Mouse (Mus musculus) right cerebral cortex, postnatal 36 days (tissue): ENCODE data around the gene Gm27021.

Experiments used
- DNase-seq, 2 experiments: peaks; one replicate each; pipeline ENCODE4 v3.0.0; 2022; ENCODE audit warnings: low spot score in 2 of 2, mixed read lengths in 1 of 2

Gm27021 gene

DNA sequence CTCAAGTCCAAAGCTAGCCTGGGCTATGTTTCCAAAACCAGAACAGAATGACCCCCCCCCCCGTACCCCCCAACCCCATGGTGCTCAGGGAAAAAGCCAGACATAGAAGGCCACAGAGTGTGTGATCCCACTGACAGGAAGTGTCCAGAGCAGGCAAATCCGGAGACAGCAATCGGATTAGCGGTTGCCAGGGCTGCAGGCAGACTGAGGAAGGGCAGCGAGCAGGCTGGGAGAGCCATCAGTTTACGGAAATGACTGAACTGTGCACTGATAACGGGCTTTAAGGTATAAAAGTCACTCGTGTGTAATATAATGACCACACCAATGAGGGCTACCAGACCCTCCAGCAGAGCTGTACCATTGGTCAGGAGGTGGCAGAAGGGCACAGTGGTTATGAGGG is 26.6 kb downstream of the Gm27021 start:
- DNase-seq: no peak

DNA sequence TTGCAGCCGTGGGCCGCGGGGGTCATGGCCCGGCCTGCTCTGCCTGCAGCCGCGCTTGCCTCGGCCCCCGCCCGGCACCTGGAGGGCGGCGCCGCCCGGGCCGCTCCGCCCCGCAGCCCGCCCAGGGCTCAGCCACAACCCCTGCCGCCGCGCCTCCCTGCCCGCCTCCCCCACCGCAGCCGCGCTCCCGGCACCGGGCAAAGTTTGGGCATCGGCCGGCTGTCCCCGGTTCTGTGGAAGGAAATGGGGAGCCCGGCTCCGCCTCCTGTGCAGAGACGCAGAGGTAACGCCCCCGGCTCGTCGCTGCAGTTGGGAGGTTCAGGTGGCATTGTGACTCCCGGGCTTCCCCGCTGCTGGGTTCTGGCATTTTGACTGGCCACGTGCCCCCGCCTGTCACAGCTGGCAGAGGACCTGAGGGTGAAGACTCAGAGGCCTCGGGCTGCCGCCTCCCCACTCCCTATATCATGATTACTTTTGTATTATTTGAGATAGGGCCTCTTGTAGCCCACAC is 33.5 kb downstream of the Gm27021 start:
- DNase-seq: no peak

DNA sequence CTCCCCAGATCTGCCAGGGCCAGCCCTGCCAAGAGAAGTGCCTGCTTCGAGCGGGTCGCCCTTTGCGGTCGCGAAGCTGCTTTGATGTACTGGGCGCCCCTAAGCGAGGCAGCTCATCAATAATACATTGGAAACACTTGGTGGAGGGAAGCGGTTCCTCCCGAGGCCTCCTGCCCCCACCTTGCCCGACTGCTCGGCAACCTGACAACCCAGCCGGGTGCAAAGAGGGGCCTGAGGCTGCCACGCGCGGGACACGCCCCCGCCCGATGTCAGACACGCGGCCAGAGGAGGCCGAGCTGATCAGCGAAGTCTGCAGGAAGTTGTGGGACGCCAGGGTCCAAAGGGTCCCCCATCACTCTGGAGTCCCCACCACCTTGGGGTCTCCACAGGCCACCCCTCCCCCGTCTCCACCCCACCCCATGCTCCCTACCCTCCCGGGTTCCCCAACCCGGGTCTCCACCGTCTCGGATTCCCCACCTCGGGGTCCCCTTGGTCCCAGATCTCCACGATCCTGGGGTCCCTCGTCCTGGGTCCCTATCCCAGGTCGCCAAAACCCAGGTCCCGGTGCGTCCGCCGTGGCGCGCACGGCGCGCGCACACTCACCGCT is 34.1 kb downstream of the Gm27021 start:
- DNase-seq: no peak

DNA sequence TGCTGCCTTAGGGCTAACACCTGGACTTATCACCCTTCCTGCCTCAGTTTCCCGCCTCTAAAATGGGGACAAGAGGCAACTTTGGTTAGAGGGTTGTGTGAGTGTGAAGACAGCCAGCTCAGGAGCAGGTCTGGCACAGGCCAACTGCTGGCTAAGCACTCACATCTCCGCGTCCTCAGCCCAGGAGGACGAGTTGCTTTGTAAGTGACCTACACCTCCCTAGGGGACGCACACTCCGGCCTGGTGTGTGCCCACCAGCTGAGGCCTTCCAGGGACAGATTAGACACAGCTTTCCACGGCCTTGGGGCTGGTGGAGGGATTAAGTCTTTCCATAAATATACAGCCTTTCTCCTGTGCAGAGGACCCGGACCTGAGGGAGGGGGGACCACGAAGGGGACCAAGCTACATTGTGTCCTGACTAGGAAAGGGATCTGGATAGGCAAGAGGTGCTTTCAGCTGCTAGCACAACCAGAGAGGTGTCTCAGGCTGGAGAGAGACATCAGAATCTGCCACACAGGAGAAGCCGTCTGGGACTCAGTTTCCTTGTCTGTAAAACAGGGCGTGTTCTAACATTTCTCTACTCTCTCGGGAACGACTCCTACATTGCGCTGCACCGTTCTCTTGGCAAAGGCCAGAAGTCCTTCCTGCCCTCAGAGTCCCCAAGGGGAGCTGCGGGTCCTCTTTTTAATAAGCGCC is 34.8 kb downstream of the Gm27021 start:
- no peak for DNase-seq

DNA sequence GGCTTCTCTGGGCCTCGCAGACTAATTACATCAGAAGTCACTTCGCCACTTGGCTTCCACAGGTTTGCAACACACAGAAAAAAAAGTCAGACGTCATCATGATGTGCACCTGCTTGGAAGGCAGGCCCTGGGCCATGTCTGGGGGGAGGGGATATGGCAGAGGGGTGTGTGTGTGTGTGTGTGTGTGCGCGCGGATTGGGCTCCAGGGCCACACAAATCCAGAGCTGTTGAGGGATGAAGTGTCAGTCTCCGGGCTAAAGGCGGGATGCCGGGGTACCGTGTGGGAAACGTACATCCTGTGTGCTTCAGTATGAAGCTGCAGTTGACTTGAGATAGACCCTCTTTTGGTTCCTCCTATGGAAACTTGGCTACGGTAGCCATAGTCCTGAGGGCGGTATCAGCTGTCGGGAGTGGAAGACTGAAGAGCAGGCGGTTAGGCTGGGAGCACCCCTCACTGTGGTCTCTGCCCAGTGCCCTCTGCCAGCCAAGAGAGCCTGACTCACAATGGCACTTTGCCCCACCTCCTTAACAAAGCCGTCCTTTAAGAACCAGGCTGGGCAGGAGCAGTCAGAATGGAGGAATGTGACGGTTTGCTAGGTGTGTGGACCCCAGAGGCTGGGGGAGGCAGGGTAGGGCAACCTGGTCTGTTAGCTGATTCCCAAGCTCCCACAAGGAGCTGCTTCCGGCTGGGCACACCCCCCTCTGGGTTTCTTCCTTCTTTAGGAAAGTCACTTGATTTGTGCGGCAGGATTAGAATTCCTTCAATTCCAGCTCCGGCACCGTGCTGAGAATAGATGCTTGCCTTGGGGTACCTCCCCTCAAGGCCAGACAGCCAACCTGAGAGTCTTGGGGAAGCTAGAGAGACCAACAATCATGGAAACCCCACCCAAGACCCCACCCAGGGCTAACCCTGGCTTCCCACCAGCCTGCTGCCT is 36.2 kb downstream of the Gm27021 start:
- DNase-seq: no peak

DNA sequence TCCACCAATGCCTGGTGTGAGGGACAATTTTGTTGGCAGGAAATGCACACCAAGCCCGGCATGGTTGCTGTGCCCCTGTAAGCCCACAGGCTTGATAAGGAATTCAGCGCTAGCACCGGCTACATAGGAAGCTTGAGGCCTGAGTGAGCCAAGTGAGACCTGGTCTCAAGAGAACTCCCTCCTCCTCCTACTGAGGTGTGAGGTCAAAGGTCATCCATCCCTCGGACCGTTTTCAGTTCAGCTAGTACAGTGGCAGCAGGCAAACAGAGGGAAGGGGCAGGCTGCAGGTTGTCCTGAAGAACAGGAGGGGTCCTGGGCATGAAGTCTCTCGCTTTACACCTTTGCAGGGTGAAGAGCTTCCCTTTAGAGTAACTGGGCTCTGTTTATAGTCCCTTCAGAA is 37.0 kb downstream of the Gm27021 start:
- no peak for DNase-seq

DNA sequence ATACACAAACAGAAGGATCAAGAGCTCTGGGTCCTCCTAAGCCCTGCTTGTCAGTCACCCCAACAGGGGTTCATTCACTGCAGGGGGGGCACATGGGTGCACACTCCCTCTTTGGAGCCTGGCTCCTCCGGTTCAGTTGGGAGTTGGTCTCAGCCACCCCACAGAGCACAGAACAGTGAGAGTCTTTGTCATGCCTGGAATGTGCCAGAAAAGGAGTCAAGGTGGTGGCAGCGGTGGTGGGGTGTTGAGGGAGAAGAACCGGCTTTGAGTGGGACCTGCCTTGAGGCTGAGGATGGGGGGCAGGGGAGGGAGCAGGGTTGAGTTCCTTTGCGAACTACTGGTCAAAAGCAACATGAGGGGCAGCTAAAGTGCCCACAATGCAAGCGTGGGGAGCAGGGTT is 37.8 kb downstream of the Gm27021 start:
- DNase-seq: no peak

DNA sequence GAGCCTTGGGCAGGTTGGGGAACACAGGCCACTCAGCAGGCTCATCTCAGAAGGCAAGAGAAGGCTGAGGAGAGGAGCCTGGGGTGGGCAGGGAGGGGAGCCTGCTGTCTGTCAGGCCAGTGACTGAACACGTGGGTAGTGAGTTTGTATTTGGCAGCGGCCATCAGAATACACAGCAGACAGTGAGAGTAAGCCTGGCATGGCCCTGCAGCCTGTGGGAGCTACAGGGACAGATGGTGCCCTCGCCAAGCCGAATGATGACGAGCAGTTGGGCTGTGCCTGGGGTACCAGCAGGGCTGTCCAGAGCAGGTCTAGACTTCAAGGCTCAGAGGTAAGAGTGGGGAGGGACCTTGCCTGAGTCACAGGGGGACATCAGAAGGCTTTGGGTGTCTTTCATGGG is 40.6 kb downstream of the Gm27021 start:
- no peak for DNase-seq

DNA sequence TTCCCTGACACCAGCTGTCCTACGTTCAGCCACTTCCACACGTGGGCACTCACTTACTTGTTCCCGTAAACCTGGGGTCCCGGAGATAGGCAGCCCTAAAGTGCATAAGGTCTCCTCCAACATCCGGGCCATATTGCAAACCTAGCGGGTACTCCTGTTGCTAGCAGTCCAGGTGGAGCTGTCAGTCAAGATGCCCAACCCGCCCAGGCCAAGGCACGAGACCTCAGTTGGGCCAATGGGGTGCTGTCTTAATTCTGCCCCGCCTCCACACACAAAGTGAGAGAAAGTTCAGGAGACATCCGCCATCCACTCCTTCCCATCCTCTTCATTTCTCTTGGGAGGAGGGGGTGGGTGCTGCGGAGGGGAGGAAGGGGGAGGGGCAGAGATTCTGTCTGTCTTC is 41.4 kb downstream of the Gm27021 start:
- DNase-seq: no peak

DNA sequence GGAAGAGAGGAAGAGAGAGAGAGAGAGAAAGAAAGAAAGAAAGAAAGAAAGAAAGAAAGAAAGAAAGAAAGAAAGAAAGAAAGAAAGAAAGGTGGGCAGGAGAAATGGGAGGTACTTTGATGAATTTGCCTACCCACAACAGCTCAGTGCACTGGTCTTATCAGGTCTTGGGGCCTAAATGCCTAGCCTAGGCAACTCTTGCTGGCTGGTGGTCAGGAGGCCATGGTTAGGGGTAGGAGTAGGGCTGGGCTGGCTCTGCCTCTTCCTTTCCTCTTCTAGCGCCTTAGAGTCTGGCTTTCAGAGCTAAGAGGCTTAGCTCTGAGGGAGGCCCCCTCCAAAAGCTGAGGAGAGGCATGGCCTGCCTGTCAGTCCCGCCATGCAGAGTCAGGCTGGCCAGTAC is 44.3 kb downstream of the Gm27021 start:
- DNase-seq: no peak

DNA sequence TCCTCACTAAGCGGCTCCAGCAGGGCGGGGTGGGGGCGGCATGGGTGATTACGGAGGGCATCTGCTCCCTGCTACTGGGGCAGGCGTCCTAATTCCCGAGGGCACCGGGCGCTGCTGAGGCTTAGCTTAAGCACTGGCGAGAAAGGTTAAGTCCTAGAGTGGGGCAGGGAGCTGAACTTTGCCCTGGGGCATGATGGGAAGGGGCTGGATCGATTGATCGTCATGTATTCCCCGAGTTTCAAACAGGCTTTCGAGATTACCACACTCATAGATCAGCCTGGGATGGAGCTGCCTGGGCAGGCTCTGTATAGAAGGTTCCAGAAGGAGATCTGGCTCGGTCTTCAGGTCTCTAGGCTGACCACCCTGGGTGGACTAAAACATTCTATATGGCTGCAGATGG is 45.7 kb downstream of the Gm27021 start:
- DNase-seq: no peak

DNA sequence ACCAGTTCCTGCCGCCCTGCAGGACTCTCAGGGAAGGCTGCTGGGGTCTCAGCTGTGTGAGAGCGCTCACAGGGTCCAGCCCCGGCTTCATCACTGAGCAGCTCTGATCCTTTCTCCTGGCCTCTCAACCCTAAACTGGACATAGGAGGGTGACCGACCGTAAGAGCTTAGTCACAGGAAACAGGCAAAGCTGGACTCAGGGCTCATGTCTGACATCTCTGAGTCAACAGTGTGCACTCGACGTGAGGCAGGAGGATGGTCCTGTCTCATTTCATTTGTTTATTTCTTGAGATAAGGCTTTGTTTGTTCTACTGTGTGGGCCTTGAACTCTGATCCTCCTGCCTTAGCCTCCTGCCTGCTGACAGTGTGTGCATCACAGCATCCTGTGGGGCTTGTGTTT is 47.4 kb downstream of the Gm27021 start:
- DNase-seq: no peak

DNA sequence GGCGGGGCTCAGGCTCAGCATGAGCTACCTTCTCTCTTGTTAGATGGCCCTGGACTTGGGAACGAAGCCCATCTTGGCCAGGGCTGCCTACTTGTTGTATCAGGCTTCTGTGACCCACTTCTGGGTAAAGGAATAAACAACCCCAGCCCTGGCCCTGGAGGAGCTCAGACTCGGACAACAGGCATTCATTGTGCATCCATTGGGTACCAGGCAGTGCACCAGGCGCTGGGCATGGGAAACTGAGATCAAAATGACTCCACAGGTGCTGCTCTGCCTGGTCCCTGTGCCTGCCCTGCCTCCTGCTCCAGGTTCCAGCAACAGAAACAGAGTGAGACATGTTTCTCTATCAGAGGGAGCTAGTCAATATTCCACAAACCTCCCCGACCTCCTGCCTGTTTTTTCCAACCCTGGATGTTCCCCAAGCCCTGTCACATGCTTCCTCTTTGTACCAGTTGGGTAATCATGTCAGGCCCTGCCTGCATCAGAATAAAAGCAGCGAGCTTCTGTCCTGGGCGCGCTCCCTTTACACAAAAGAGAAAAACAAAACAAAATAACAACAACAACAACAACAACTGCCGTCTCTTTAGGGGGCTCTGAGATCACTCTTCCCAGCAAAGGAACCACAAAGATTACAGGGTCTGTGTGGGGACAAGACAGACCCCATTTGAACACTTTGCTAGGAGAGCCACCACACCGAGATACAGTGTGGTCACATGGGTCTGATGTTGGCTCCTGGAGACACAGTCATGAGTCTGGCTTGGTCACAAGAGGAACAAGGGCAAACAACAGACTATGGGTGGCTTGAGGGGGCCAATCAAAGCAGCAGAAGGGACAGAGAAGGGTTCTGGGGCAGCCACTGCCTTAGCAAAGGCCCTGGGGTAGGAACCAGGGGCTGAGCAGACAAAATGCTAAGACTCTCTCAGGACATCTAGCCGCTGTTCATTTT is 48.4 kb downstream of the Gm27021 start:
- DNase-seq: peak; percentile 28 to 45

DNA sequence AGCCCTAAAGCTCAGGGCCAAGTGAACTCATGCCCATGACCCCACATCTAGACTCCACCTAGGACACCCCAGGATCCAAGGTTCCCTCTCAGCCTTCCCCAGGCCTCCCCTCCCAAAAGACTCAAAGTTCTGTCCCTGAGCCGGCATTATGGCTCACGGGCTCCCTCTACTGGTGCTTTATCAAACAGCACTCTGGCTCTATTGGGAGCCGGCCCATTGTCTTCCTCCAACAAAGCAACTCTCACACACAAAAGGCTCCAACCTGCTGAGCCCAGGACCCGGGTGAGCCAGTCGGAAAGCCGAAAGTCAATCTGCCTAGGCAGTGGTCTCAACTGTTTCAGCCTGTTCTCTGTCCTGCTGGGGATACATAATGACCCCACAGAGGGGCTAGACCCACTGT is 49.8 kb downstream of the Gm27021 start:
- DNase-seq: peak in 1 of 2 experiments; percentile 49

DNA sequence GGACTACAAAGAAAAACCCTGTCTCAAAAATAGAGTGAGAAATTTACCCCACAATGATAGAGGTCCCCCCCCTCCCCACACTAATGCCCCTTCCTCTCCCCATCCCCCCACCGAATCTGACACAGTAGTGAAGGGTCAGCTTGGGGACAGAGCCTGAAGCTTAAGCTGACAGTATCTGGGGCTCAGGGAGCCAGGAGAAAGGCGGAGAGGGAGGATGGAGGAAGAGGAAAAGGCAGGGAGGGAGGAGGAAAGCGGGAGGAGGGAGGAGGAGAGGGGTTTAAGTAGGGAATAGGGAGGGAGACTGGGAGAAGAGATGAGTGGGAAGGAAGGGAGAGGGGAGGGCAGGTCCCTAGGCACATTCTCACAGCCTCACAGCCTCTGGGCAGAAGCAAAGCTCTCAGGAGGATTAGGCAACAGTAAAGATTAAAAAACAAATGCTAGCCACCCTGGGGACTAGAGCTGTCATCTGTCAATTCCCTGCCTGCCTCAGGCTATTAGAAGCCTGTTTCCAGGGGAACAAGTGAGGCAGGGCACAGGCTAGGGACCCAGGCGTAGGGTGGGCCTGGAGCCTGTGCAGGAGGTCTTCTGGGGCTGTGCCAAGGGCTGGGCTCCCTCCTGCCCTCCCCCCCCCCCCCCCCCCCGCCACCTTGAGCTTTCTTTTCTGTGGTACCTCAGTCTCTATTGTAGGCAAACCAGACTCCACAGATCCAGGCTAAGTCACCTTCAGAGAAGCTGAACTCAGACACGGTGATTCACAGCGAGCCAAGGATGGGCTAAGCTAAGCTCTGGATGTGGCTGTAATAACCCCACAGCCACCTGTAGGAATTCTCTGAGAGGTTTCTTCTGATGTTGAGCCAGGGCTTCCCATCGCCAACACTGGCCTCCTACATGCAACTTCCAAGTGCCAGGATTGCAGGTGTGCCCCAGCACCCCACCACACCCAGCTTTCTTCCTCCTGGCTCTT is 50.9 kb downstream of the Gm27021 start:
- no peak for DNase-seq

DNA sequence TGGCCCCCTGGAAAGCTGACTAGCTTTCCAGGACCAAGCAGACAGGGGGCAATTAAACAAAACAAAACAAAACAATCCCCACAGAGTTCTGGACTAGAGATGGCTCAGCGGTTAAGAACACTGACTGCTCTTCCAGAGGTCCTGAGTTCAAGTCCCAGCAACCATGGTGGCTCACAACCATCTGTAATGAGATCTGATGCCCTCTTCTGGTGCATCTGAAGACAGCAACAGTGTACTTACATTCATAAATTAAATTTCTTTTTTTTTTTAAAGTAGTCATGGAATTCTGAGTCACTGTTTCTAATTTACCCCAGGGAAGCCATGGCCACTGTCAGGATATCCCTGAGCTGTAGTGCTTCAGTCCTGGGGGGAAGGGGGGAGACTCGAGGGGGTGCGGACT is 53.4 kb downstream of the Gm27021 start:
- no peak for DNase-seq

DNA sequence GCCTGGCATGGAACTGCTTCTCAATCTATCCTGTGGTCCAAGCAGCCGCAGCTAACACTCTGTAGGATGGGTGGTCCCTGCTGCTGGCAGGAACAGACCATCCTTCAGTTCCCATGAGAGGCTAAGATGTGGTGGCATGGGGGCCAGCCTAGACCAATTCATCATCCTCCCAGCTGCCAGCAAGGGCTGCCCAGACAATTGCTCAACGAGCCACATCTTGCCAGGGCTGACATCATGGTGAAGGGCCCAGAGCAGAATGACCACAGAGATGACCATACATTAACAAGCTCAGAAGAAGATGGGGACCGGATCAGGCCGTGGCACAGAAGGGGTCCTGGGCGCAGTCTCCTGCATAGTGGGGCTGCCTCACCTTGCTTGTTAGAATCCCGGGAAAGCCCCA is 57.1 kb downstream of the Gm27021 start:
- DNase-seq: no peak

DNA sequence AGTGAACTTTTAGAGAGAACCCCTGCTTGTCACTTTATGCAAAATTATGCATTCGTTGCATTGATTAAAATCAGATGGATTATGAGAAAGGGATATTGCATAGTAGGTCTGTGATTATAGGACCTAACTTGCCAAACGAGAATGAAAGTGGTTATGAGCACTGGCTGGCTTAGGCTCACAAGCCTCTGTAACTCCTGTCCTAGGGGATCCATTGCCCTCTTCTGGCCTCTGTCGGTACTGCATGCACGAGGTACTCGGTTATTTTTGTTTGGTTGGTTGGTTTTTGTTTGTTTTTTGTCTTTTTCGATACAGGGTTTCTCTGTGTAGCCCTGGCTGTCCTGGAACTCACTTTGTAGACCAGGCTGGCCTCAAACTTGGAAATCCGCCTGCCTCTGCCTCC is 60.0 kb downstream of the Gm27021 start:
- peak; percentile 40 to 62 for DNase-seq

DNA sequence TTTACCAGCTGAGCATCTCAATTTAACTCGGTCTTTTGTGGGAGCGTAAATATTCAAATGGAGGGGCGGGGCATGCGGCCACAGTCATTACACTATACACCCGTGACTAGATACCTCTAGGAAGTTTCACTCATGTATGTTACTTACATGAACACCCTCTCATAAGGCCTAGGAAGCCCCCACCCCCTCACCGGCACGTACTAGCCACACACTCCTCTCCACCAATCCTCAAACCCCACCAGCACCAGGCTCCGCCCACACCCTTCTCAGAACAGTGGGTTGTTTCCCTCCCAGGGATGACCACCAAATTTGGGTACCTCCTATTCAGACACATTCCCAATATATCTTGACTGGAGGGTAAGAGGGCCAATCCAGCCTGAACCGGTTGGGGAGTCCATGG is 60.4 kb downstream of the Gm27021 start:
- DNase-seq: no peak

DNA sequence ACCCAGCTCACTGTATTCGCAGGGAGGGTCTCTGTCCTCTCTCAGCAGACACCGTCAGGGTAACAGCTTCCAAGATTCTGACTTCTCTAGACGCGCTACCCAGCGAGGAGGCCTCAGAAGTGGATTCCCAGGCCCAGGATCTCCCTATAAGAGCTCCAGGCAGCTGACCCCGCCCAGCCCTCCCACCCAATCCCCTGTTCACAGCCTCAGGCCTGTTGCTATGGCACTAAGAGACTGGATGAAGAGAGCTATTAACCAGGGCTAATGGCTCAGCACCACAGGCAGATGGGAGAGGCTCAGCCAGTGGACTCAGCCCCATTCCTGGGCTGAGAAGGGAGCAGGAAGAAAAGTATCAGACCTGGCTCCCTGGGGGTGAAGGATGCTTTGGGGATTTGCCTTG is 65.2 kb downstream of the Gm27021 start:
- DNase-seq: no peak
